Mouse (Mus musculus): ENCODE results near the gene Cdc14b. TPM values are rescaled to one million over a fixed set of nuclear protein-coding genes. Genes with fewer than 3 reads are reported as not detected.
"Not testable (repeated sequence)": the region's sequence is repeated elsewhere in the genome, so short reads cannot be mapped to it uniquely, and the experiment has no call there.

Gene Cdc14b
- polyA plus RNA-seq, 2 experiments from 2014 or later, result 10.3 to 10.4 TPM

DNA sequence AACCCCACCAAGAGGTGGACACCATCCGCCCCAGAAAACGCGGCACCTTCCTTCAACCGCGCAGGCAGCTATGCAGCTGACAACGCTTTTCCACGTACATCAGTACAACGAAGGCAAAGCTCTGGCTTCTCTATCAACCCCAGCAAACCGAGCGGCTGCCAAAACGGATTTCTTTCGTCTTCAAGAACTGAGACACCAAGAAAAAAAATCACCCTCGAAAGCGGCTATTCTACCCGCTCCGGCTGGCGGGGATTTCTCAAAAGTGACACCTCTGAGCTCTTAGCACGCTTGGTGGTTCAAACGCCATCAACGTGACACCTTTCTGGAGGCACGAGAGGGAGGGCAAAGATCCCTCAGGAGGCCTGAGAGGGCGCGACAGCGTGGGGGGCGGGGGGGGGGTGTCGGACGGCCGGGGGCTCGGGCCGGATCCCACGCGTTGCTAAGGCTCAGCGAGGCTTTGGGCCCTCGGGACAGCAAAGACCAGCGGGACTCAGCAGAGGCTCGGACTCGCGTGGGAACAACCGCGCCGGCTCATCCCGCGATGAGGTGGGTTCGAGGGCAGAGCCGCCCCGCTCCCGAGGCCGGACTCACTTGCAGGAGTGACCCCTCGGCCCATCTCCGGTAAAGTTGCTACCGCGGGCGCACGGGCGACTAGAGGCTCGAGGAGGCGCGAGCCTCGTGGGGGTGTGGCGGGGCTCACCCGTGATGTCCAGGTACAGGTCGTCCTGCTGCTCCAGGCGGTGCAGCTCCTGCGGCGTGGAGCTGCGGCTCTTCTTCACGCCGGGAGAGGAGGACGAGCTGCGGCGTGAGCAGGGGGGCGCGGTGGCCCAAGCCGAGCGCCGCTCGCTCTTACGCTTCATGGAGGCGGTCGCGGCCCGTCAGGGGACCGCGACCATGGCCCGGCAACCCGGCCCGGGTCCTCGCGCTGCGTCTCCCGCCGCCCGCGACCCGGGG, 922 bp downstream of the Cdc14b start:
- peak; percentile 42 for ATAC-seq

DNA sequence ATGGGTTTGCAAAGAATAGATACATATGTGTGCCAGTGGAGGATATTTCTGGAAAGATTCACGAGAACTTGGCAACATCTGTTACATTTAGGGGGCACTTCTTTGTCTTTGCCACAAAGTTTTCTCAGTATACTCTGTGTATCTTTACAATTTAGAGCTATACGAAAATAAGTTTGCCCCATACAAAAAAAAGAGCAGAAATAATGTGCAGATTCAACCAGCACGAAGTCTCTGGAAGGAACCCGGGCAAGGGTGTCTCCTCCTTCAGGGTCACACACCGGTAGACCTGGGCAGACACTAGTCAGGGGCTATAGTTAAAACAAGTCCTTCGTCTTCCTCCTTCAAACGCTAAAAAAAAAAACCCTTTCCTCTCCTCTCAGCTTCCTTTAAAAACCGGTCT, 1.7 kb downstream of the Cdc14b start:
- ATAC-seq, result no peak

DNA sequence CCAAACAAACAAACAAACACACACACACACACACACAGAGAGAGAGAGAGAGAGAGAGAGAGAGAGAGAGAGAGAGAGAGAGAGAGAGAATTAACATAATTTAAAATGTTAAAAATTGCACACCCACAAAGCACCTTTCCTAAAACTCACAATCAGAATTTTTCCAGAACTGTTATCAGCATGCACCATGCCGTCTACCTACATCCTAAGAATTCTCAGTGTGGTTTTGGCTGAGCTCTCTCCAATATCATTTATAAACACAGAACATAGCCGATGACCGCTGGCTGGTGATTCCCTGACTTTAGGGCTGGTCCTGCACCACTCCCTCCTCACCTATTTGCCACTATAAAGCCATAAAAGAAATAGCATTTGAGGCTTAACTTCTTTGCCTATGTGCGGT, 6.7 kb downstream of the Cdc14b start:
- ATAC-seq, result no peak

DNA sequence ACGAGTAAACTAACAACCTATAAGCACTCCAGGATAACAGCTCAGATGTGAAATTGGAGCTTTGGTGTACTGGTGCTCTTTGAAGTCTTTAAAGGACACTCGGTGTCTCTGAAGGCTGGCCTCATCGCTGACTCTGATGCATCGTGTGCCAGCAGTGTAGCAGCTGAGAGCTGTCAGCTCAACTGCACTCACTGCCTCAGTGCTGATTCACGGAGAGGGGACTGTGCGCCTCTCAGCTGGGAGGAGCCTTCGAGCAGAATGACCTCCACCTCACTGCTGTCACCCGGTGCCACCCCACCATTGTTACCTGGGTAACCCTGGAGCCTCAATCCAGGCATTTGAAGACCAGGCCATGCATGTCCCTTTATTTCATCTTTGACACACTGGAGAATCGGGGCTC, 7.9 kb downstream of the Cdc14b start:
- no peak for ATAC-seq

DNA sequence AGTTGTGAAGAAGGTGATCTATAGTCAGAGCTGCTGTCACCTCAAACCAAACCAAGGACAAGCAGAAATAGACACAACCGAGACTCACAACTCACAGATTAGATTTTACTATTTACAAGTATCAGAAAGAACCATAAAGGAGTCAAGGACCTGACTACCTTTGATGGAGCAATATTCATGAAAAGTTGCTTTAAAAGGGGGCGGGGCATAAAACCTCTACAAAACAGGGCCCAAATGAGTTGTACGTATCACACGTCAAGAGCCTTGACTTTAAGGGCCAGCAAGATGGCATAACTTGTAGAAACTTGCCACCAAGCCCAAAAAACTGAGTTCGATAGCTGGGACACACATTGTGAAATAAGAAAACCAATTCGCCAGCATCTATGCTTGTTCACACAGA, 10.5 kb downstream of the Cdc14b start:
- no peak for ATAC-seq

DNA sequence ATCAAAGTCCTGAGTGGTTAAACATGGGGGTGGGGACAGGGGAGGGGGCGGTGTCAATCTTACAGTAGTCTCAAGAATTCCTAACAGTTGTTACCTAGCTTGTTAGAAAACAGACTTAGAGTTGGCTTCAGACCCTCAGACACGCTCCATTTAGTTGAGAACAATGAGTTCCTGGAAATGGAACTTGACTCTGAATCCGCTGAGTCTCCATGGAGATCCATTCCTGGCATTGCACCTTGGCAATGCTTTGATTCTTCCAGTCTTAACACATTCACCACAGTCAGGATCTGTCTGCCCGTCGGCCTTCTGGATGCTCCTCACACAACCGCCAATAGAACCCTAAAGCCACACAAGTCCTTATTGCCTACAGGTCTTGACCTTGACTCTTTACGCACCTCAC, 15.2 kb downstream of the Cdc14b start:
- ATAC-seq, result no peak

DNA sequence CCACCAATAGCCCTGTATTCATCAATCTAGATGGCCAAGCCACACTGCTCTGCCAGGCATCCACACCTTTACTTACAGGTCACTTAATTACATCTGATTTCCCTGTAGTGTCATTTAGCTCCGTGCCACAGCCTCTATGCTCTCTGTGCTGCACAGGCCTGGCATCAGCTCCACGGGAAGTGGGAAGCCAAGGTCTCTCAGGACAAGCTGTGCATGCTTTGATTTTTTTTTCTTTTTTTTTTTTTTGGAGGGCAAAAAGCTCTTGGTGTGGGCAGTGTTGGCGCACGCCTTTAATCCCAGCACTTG, 16.6 kb downstream of the Cdc14b start:
- no peak for ATAC-seq

DNA sequence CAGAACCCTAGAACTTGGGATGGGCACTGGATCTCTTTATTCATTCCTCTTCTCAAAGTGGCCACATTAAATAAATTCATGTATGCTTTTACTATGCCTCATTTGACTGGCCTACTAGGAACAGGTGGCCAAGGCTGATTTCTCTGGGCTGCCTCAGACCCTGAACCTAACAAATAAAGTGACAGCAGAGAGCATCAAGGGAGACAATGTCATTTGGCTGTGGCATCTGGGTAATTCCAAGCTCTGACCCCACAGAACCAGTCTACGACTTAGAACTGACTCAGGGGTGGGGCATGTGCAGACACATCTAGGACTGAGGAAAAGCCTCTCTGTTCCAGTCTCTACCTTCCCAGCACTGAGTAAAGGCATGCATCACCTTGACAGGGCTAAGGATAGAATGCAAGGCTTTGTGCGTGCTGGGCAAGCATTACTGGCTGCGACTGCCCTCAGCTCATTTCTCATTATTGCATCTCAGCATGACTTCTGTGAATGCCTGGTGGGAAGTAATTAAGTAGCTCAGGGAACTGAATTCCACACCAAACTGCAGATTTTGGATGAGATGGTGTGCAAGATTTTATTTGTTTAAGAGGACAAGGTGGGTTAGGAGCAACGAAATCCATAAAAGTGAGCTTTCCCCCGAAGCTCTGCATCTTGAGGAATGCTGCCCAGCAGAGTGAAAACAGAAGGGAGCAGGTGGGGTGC, 17.1 kb downstream of the Cdc14b start:
- ATAC-seq, result no peak

DNA sequence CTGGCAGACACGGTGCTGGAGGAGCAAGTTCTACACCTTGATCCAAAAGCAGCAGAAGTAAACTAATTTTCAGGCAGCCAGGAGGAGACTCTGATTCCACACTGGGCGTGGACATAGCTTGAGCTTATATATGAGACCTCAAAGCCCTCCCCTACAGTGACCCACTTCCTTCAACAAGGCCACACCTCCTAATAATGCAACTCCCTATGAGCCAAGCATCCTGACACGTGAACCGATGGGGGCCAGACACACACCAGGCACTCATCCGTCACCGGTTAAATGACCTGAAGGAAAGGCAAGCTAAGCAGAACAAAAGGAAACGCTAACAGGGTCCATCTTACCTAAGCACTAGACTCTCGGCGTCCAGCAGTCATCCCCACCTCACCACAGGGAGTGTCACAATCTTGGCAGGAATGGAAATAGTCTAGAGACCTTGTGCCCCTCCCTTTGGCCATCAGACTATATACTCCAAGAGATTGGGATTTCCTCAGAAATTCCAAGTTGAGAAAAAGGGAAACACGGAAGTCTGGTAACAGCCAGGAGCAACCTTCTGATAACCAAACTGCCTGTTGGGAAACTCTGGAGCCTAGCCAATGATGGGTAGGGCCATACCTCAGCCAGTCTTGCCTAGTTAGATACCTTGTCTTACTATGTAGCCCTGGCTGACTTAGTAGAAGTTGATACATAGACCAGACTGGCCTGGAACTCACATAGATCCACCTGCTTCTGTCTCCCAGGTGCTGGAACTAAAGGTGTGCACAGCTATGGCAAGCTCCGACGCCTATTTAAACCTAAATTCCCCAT, 17.9 kb downstream of the Cdc14b start:
- no peak for ATAC-seq

DNA sequence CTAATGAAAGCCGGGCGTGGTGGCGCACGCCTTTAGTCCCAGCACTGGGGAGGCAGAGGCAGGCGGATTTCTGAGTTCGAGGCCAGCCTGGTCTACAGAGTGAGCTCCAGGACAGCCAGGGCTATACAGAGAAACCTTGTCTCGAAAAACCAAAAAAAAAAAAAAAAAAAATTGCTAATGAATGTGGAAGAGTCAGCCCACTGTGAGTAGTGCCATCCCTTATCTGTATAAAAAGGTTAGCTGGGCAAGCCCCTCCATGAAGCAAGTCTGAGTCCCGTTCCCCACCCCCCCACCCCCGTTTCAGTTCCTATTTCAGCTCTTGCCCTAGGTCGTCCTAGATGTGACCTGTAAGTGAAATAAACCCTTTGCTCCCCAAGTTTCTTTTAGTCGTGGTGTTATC, 20.9 kb downstream of the Cdc14b start:
- ATAC-seq, result not testable (repeated sequence)

DNA sequence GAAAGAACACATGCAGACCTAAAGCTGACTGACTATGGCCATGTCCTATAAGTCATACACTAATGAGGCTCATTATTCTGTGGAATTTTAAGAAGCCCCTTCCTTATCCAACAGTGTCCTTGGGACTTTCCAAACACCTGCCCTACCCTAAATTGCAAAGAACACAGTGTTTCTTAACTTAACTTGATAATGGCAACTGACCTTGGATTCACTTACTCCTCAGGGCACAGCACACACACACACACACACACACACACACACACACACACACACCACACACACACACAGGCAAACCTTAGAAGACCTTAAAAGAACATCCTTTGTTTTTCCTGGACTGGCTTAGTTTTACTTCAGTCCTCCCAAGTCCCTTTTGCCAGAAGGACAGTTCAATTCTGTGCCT, 21.4 kb downstream of the Cdc14b start:
- no peak for ATAC-seq

DNA sequence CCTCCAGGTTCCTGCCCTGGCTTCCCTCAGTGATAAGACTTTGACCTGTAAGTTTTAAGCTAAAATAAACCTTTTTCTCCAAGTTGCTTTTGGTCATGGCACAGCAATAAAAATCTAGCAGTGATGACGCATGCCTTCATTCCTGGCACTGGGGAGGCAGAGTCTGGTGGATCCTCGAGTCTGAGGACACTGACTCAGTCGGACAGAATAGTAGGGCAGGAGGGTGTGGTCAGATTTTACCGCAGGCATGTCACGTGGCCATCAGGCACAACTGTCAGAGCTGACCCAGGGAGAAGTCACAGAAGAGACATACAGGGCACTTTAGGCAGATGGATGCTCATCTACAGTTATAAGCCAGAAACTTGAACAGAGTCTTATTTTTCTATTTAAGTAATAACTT, 22.9 kb downstream of the Cdc14b start:
- no peak for ATAC-seq

DNA sequence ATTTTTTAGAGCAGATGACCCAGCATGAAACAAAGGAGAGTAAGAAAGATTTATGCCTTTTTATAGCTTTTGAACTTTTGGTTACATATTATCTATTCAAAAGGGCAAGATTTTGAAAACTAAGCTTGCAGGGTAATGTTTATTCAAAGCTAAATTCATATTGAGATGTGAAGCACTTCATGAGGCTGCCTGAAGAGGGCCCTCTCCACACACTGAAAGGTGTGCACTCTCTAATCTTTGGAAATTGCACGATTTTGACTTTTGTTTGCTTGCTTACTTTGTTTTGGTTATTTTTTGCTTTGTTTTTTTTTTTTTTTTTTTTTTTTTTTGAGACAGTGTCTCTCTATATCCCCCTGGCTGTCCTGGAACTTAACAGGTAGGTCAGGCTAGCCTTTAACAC, 24.7 kb downstream of the Cdc14b start:
- peak; percentile 43 for ATAC-seq

DNA sequence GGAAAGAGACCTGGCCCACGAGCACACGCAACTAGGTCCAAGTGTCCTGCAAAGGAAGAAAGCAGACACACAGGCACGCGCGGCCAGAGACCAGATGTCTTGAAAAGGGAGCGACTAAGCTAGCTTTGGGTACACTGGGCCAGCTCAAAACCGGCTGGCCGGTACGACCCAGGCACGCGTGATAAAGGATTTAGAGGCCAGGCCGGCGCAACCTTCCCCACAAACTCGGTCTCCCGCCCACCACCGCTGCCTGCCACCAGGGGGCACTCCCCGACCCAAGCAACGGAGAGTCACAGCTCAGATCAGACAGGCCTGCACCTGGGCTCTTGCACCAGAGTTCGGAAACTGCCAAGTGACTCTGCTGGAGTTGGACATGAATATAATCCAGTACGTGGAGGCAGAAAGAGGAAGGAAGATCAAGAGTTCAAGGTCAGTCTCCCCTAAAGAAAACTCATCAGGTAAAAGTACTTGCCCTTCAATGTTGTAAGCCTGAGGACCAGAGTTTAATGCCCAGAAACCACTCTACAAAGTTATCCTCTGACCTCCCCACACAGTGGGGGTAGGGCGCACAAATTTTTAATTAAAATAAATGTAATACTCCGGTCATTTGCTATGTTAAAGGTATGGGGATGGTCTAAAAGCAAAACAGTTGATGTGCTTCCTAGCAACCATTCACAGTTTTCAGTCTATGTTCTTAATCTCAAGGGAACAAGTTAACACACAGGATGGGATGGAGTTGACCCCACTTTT, 26.1 kb downstream of the Cdc14b start:
- ATAC-seq, result peak; percentile 84

DNA sequence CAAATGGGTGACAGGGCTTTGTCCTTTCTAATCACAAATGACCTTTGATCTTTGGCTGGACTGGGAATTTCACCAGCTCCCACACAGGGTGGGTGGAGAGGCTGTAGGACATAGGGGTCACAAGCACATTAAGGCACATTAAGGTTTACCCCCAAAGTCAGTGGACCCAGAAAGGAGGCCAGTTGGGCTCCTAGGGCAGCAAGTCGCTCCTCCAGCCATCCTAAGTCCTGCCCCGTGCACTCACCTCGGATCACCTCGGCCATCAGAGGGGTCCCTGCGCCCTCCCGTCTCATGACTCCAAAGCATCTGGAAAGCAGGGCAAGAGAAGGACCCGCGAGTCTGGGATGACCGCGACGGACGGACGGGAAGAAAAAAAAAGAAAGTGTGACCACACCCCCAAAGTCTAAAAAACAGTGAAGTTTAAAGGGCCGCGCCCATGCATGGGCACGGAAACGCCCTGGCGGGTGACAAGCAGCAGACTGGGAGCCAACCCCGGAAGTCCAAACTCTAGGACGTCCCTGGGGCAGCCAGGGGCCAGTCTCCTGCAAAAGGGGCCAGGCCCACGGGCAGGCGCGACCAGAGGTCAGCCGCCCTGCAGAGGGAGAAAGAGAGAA, 26.8 kb downstream of the Cdc14b start:
- peak; percentile 91 for ATAC-seq

DNA sequence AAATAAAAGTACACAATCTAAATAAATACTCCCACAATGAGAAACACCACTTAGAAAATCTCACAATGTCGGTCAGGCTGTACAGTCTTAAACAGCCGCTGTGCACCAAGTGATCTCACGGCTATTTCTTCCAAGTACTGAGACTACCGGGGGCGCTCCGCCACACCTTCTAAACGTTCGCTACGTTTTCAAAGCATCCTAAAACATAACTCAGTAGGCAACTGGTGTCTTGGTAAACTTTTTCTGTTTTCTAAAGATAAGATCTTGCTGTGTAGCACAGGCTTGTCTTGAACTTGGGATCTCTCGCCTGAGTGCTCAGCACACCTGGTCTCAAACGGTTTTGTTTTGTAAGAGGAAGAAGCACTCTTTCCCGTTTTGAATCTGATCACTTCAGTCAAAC, 29.0 kb downstream of the Cdc14b start:
- no peak for ATAC-seq

DNA sequence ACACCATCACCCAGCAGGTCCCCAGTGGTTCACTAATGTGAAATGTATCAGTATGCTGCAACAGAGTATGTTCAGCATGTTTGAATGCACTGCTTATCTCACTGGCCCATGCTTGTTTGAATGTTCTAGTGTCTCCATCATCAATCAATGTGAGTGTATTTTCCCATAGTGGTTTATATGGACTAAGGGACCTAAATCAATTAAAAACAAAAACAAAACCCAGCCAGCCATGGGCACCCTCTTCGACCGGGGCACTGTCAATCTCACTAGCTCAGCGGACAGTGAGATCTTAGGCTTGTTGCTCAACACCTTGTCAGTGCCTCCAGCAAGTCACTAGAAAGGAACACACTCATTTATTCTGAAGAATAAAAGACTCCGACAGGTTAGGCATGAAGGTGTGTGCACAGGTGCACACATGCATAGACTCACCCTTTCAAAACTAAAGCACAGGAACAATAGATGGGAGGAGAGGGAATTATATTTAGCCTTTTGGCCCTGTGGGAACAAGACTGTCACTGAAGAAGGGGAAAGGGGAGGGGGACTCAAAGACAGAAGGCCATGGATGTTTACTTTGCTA, 30.3 kb downstream of the Cdc14b start:
- ATAC-seq, result no peak

DNA sequence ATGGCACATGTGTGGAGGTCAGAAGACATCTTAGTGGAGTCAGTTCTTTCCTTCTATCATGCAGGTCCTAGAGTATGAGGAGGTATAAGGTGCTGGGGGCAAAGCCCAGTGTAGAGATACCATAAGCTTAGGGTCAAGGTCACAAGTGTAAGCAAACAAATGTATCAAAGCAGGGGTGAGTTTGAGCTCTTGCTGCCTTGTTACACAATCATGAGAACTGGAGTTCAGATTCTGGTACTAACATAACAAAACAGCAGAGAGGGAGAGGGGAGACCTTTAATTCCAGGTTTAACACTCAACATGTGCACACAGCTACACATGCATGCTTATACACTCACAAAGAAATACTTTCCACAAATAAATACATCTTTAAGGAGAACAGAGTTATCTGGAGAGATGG, 32.4 kb downstream of the Cdc14b start:
- no peak for ATAC-seq

DNA sequence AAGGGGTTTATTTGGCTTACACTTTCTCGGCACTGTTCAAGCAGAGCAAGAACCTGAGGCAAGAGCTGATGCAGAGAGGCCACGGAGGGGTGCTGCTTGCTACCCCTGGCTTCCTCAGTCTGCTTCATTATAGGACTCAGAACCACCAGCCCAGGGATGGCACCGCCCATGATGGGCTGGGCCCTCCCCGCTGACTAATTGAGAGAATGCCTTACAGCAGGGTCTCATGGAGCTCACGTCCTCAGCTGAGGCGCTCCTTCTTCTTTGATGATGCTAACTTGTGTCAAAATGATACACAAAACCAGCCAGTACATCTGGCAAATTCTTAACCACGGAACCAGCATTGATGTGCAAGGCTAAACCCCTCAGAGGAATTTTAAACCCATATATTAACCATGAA, 34.5 kb downstream of the Cdc14b start:
- peak; percentile 50 for ATAC-seq

DNA sequence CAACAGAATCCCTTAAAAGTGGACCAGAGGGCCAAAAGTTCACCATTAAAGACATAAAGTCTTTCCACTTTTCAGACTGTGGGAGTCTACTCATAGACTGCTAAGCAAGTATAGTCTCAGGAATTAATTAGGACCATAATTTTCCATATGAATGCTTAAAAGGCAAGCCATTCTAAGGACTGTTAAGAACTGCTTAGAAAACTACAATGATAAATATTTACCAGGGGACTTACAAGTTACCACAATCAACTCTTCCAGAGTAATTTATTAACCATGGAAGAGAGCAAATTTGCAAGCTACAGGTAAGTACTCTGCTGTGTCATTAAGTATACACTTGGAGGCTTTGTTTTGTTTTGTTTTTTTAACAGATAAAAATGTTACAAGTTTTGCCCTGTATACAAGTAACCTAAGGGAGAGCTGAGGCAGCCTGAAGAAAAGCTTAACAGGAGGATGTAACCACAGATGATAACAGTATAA, 37.4 kb downstream of the Cdc14b start:
- no peak for ATAC-seq

DNA sequence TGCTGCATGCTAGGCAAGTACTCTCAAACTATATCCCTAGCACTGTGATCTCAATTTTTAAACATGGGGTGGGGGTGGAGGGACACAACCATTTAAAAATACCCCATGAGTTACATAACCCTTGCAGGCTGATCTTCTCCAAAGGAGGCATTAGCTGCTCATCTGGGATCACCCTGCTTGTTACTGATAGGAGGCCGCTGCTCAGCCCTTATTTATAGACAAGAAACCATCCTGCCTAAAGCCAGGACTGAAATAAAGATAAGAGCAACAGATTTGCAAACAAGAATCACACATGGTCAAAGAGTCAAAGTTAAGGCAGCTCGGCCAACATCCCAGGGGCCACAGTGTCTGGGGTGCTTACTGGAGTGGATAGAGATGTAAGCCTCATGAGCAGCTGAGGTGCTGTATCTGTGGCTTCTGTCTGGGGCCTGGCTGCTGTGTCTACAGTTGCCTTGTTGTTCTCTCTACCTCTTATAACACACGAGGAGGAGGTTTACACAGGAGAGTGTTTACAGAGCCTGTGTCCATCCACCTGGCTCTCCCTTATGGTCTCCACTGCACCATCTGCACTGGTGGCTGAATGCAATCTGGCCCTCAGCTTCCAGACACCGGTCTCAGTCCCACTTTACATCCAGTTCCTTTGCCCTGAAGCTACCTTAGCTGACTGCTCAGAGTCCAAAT, 38.0 kb downstream of the Cdc14b start:
- no peak for ATAC-seq
